Mouse (Mus musculus) embryonic facial prominence, embryonic 15.5 days (tissue): ENCODE data around the gene Ttc5. TPM values are rescaled to one million over a fixed set of nuclear protein-coding genes. Genes with fewer than 3 reads are reported as not detected.
"Not testable (repeated sequence)": the region's sequence is repeated elsewhere in the genome, so short reads cannot be mapped to it uniquely, and the experiment has no call there.

Experiments
- ATAC-seq: fragments of 200-750 bp; cut with Nextera tagmentation; 2 replicates; pipeline ENCODE4 v1.8.0; 2017; ENCODE audit warnings: low read depth, moderate TSS enrichment; ENCODE audit not compliant: insufficient number of reproducible peaks, low FRiP score, low TSS enrichment
- H3K27ac ChIP-seq: fragments of 300-500 bp; sonication (generic); replicated peaks from 2 replicates; pipeline ENCODE4 v1.5.1; 2015; ENCODE audit warnings: mild to moderate bottlenecking, inconsistent platforms
- H3K27me3 ChIP-seq: fragments of 300-500 bp; sonication (generic); 2 replicates; pipeline ENCODE4 v1.6.1; 2015; ENCODE audit warnings: inconsistent platforms
- H3K36me3 ChIP-seq: fragments of 300-500 bp; sonication (generic); 2 replicates; pipeline ENCODE4 v1.6.1; 2015; ENCODE audit warnings: mild to moderate bottlenecking, inconsistent platforms
- H3K4me1 ChIP-seq: fragments of 300-500 bp; sonication (generic); 2 replicates; pipeline ENCODE4 v1.6.1; 2015; ENCODE audit warnings: inconsistent platforms
- H3K4me2 ChIP-seq: fragments of 300-500 bp; sonication (generic); replicated peaks from 2 replicates; pipeline ENCODE4 v1.6.1; 2015; ENCODE audit warnings: mild to moderate bottlenecking, inconsistent platforms
- H3K4me3 ChIP-seq: fragments of 300-500 bp; sonication (generic); replicated peaks from 2 replicates; pipeline ENCODE4 v1.5.1; 2015; ENCODE audit warnings: mild to moderate bottlenecking, inconsistent platforms
- H3K9ac ChIP-seq: fragments of 300-500 bp; sonication (generic); 2 replicates; pipeline ENCODE4 v1.6.1; 2015; ENCODE audit warnings: inconsistent platforms
- H3K9me3 ChIP-seq: fragments of 300-500 bp; sonication (generic); replicated peaks from 2 replicates; pipeline ENCODE4 v1.6.1; 2016; ENCODE audit warnings: inconsistent platforms
- WGBS: fragments of 180-500 bp; shearing (Covaris S2); methylation state at CpG from one replicate; pipeline ENCODE4 v1.1.7; 2015; 5-methylcytosine and 5-hydroxymethylcytosine counted together
- polyA plus RNA-seq: library from polyadenylated mRNA; unstranded; fragments of >200 nt; fragmentation: Nextera tagmentation; extraction: Ambion mirVana; gene quantifications from 2 replicates; pipeline ENCODE4 v1.2.1, GENCODE M21; 2015

Gene Ttc5
- polyA plus RNA-seq, 1 experiment from 2014 or later, result 80.0 TPM

DNA sequence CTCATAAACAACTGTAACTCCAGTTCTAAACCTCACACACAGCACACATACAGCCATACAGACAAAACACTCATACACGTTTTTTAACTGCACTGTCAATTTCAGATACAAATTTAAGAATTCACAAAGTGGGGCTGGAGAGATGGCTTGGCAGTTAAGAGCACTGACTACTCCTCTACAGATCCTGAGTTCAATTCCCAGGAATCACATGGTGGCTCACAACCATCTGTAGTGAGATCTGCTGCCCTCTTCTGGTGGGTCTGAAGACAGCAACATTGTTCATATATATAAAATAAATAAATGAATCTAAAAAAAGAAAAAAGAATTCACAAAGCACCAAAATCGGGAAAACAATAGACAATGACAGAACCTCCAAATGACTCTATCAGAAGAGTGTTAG, 14.0 kb downstream of the Ttc5 start:
- Histone ChIP-seq H3K36me3 (peaks cover 74% of the 10 kb centered on the region), H3K27me3 (no peaks in the 10 kb centered on the region), H3K4me3 (no peak overlapping the region), H3K27ac (no peak overlapping the region), H3K4me2 (no peak overlapping the region), H3K9me3 (no peaks in the 10 kb centered on the region), H3K4me1 (no peaks in the 10 kb centered on the region), H3K9ac (no peak overlapping the region)
- no peak for ATAC-seq
- 86% methylated on average over 2 of the region's 2 CpGs for WGBS

DNA sequence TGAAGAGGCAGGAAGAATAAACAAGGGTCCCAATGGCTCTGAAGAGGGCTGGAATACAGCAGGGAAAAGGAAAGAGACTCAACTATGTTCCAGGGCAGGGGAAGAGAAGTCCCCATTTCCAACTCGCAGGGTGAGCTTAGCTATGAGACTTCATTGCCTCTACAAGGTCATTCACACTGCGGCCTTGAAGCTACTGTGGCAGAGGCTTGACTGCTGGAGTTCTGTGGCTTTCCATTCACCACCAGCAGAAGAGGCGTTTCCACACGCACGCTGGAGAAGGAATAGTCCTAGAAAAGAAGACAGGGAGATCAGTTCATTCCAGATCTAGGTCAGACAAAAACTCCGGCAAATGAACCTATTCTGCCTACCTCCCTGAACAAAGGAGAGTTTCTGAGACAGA, 19.6 kb downstream of the Ttc5 start:
- Histone ChIP-seq H3K4me3 (no peak overlapping the region), H3K4me1 (no peaks in the 10 kb centered on the region), H3K9ac (no peak overlapping the region), H3K36me3 (peaks cover 50% of the 10 kb centered on the region), H3K27ac (no peak overlapping the region), H3K27me3 (no peaks in the 10 kb centered on the region), H3K4me2 (no peak overlapping the region), H3K9me3 (no peaks in the 10 kb centered on the region)
- 88% methylated on average over 6 of the region's 6 CpGs for WGBS
- ATAC-seq, result no peak

DNA sequence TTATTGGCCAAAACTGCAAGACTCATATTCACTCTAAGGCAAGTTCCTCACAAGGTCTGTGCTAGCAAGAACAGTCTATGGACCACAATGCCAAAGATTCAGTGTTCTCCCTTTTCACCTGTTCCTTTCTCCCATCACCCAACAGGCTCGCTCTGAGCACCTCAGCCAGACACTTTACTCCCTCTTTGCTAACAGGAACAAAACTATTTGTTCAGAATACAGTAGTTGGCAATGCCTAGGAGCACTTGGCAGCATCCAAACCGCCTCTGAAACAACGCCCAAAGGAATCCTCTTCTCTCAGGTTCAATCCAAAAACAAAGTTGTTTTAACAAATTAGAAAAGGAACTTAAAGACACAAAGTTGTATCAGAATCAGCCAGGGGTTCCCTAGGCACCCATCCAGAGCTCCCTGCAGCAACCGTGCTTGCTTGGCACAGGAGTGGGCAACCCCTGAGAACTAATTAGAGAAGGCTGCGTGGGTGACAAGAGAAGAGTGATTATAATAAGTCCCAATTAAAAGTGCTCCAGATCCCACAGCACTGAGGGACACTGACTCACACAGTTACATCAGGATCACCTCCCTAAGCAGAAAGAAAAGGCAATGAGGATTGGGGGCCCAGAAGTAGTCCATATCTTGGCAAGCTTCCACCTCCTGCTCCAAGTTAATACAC, 26.8 kb downstream of the Ttc5 start:
- no peak overlapping the region for H3K9ac ChIP-seq
- no peaks in the 10 kb centered on the region for H3K9me3 ChIP-seq
- WGBS, result 76% methylated on average over 5 of the region's 5 CpGs
- H3K27me3 ChIP-seq, result no peaks in the 10 kb centered on the region
- H3K4me2 ChIP-seq, result no peak overlapping the region
- H3K36me3 ChIP-seq, result no peaks in the 10 kb centered on the region
- no peak overlapping the region for H3K4me3 ChIP-seq
- ATAC-seq, result no peak; the same call in 1 of the 2 replicates
- no peaks in the 10 kb centered on the region for H3K4me1 ChIP-seq
- no peak overlapping the region for H3K27ac ChIP-seq

DNA sequence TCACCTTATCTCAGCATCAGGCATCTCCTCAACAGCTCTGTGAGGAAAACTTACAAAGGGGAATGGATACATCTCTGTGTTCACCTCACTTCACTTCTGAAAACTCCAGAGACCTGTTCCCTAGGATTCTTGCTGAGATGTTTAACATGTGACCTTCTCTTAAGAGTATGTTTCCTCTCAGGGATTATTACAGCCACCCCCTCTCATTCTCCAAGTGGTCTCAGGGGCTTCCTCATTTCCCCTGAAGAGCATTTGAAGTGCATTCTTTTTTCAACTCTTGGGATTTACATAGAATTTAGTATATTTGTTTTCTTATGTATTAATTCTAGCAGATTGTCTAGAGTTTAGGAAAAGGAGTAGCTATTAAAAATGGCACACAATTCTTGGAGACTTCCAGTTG, 40.3 kb downstream of the Ttc5 start, which contains the start of gene Olfr749:
TSS of gene Olfr749 (minus strand) at position 101 of the 400 bp plus-strand sequence.
- no peaks in the 10 kb centered on the region for H3K4me1 ChIP-seq
- no peak for ATAC-seq
- no peaks in the 10 kb centered on the region for H3K36me3 ChIP-seq
- H3K9ac ChIP-seq, result no peak within 1 kb of the TSS
- no peak within 1 kb of the TSS for H3K4me3 ChIP-seq
- no peaks in the 10 kb centered on the region for H3K9me3 ChIP-seq
- H3K4me2 ChIP-seq, result no peak within 1 kb of the TSS
- no peaks in the 10 kb centered on the region for H3K27me3 ChIP-seq
- no peak within 1 kb of the TSS for H3K27ac ChIP-seq

DNA sequence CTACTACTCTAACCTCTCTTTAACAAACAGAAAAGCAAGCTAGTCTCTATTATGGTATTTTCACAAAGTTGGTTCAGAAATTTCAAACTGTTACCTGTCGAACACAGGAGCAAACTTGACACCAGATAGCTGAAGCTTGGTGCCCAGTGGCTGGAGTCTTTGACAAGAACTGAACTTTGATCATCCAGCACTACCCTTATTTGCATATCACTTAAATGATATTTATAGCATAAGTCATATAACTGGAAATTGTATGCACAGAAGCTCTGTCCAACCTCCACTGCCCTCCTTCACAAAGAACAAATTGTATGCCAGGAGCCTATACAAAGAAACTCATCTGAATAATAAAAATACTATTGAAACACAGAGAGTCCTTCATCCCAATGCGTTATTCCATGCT, 43.7 kb downstream of the Ttc5 start:
- no peaks in the 10 kb centered on the region for H3K27me3 ChIP-seq
- H3K4me2 ChIP-seq, result no peak overlapping the region
- no peaks in the 10 kb centered on the region for H3K4me1 ChIP-seq
- no peaks in the 10 kb centered on the region for H3K36me3 ChIP-seq
- H3K9ac ChIP-seq, result no peak overlapping the region
- no peaks in the 10 kb centered on the region for H3K9me3 ChIP-seq
- no peak for ATAC-seq
- WGBS, result 70% methylated on average over 2 of the region's 2 CpGs
- H3K27ac ChIP-seq, result no peak overlapping the region
- H3K4me3 ChIP-seq, result no peak overlapping the region

DNA sequence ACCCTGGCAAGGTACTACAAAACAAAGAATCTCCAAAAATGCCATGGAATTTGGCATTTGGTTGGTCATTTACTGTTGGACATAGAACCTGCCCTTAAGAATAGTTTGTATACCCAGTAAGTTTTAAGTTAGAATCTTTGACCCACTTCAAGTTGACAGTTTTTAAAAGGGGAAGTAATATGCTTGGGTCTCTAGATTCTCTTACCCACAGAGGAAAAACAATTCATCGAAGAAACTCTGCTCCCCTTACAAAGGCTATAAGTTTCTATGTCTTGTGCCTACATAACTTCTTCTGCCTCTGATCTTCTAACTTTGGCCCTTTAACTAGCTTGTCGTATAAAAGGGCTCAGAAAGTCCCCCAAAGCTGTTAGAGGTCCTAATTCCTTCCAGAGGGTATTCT, 45.0 kb downstream of the Ttc5 start:
- no peak for ATAC-seq
- WGBS, result 67% methylated on average over 2 of the region's 2 CpGs
- no peak overlapping the region for H3K27ac ChIP-seq

DNA sequence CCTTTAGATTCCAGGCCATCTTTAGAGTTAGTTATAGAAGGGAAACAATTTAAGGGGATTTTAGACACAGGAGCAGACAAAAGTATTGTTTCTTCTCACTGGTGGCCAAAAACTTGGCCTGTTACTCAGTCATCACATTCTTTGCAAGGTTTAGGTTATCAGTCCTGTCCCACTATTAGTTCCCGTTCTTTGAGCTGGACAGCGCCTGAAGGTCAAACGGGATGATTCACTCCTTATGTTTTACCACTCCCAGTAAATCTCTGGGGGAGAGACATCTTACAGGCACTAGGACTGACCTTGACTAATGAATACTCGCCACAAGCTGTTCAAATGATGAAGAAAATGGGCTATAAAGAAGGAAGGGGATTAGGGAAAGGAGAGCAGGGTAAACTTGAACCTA, 62.9 kb downstream of the Ttc5 start:
- H3K4me1 ChIP-seq, ATAC-seq, H3K4me3 ChIP-seq, H3K9me3 ChIP-seq, H3K27me3 ChIP-seq, H3K27ac ChIP-seq, H3K36me3 ChIP-seq, H3K4me2 ChIP-seq, H3K9ac ChIP-seq: not testable (repeated sequence)
- WGBS, result 77% methylated on average over 4 of the region's 4 CpGs

More for the DNA sequence above, 45.0 kb downstream of the Ttc5 start:
- Histone ChIP-seq H3K9me3 (no peaks in the 10 kb centered on the region), H3K4me3 (no peak overlapping the region), H3K4me1 (no peaks in the 10 kb centered on the region), H3K4me2 (no peak overlapping the region), H3K9ac (no peak overlapping the region), H3K27me3 (no peaks in the 10 kb centered on the region), H3K36me3 (no peaks in the 10 kb centered on the region)

DNA sequence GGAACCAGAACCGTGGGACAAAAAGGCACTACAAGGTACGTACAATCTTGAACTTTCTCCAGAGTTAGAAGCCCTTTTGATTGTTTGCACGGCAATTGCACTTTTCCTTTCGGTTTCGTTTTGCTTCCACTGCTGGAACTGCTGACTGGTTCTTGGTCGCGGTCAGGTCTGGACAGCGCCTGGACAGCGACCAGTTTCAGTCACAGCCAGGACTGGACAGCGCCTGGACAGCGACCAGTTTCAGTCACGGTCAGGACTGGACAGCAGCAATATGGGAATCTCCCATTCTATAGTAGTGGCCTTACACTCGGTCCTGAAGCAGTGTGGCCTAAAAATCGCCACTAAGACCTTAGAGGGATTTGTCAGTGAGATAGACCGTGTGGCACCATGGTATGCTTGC, 65.4 kb downstream of the Ttc5 start:
- H3K4me2 ChIP-seq, H3K36me3 ChIP-seq, H3K27me3 ChIP-seq, H3K9ac ChIP-seq, ATAC-seq, H3K27ac ChIP-seq, H3K9me3 ChIP-seq, H3K4me1 ChIP-seq, H3K4me3 ChIP-seq: not testable (repeated sequence)
- WGBS, result 88% methylated on average over 15 of the region's 15 CpGs

Other genes starting within 250 kb of the Ttc5 start
- gene Olfr744, start 170.6 kb downstream of the Ttc5 start, polyA plus RNA-seq, result 0.15 and 0.25 TPM in 2 replicates
- 1.3 TPM in 2 replicates for gene Olfr745, start 146.1 kb downstream of the Ttc5 start, polyA plus RNA-seq
- gene Olfr746, start 138.4 kb downstream of the Ttc5 start, polyA plus RNA-seq, result 0.17 TPM in 1 of 2 replicates, not detected in the other
- not detected in 2 replicates for gene Olfr747, start 92.3 kb downstream of the Ttc5 start, polyA plus RNA-seq
- 0.05 and 0.08 TPM in 2 replicates for gene Olfr748, start 78.1 kb downstream of the Ttc5 start, polyA plus RNA-seq
- gene Olfr749, start 40.4 kb downstream of the Ttc5 start, polyA plus RNA-seq, result 0.43 TPM in 1 of 2 replicates, not detected in the other
- gene Ccnb1ip1, start 22.2 kb upstream of the Ttc5 start, polyA plus RNA-seq, result not detected in 2 replicates
- gene Parp2, start 22.3 kb upstream of the Ttc5 start, polyA plus RNA-seq, result 58.4 and 59.3 TPM in 2 replicates
- 5.2 and 7.1 TPM in 2 replicates for gene Tep1, start 85.0 kb upstream of the Ttc5 start, polyA plus RNA-seq
- 0.24 and 0.45 TPM in 2 replicates for gene Klhl33, start 112.0 kb upstream of the Ttc5 start, polyA plus RNA-seq
- 155 and 158 TPM in 2 replicates for gene Osgep, start 139.4 kb upstream of the Ttc5 start, polyA plus RNA-seq
- 187 and 190 TPM in 2 replicates for gene Apex1, start 139.4 kb upstream of the Ttc5 start, polyA plus RNA-seq
- gene Pip4p1, start 145.3 kb upstream of the Ttc5 start, polyA plus RNA-seq, result 53.8 and 57.4 TPM in 2 replicates
- gene Pnp, start 145.6 kb upstream of the Ttc5 start, polyA plus RNA-seq, result 55.5 and 56.7 TPM in 2 replicates
- not detected in 2 replicates for gene Gm49342, start 159.0 kb upstream of the Ttc5 start, polyA plus RNA-seq
- gene Pnp2, start 170.5 kb upstream of the Ttc5 start, polyA plus RNA-seq, result 0.25 and 0.85 TPM in 2 replicates
- gene Rnase10, start 222.2 kb upstream of the Ttc5 start, polyA plus RNA-seq, result 0.52 and 0.54 TPM in 2 replicates